Mouse (Mus musculus) embryonic fibroblast, embryonic 13.5 days (primary cell): ENCODE data around the gene Wbp2.

Source experiments
- CTCF ChIP-seq: IDR thresholded peaks from 2 replicates; pipeline ENCODE4 v1.5.1; 2011; ENCODE audit warnings: mild to moderate bottlenecking, control low read depth, low read length, moderate library complexity, borderline replicate concordance; ENCODE audit not compliant: insufficient read depth
- POLR2A ChIP-seq: IDR thresholded peaks from 2 replicates; pipeline ENCODE4 v1.6.1; 2011; ENCODE audit warnings: low read depth, mild to moderate bottlenecking, control low read depth, low read length, moderate library complexity

- TF ChIP-seq CTCF (no peak), POLR2A (peak; percentile 70)
These were observed 55.6 kb downstream of the Wbp2 start for GRCm38 (mm10) chr11:116030898-116031845.
